Mouse (Mus musculus) bone marrow, adult 2 months (tissue): ENCODE results near the gene Grip1. TPM values are rescaled to one million over a fixed set of nuclear protein-coding genes. Genes with fewer than 3 reads are reported as not detected.
"Not testable (repeated sequence)": the region's sequence is repeated elsewhere in the genome, so short reads cannot be mapped to it uniquely, and the experiment has no call there.

Source experiments
- H3K27ac ChIP-seq: fragments of 200-500 bp; 2 replicates; pipeline ENCODE4 v1.5.1; 2012; ENCODE audit warnings: low read depth, mild to moderate bottlenecking, control low read depth, inconsistent platforms, low read length; ENCODE audit not compliant: control insufficient read depth, poor library complexity, insufficient read depth
- H3K4me1 ChIP-seq: fragments of 200-500 bp; 2 replicates; pipeline ENCODE4 v1.6.1; 2011; ENCODE audit warnings: low read length; ENCODE audit not compliant: control insufficient read depth, insufficient read depth
- H3K4me3 ChIP-seq: fragments of 200-500 bp; replicated peaks from 2 replicates; pipeline ENCODE3; 2011; ENCODE audit warnings: mild to moderate bottlenecking, low read depth, low read length, control low read depth; ENCODE audit not compliant: control insufficient read depth
- CTCF ChIP-seq: fragments of 200-500 bp; IDR thresholded peaks from 2 replicates; pipeline ENCODE4 v1.5.1; 2011; ENCODE audit warnings: low read length, control low read depth; ENCODE audit not compliant: control insufficient read depth, insufficient read depth
- POLR2A ChIP-seq: fragments of 200-500 bp; IDR thresholded peaks from 2 replicates; pipeline ENCODE4 v1.6.1; 2011; ENCODE audit warnings: low read depth, mild to moderate bottlenecking, control low read depth, low read length, borderline replicate concordance; ENCODE audit not compliant: control insufficient read depth
- WGBS: fragments of 180-500 bp; shearing (Covaris S2); methylation state at CpG from one replicate; pipeline ENCODE4 v1.1.7; 2018; 5-methylcytosine and 5-hydroxymethylcytosine counted together
- polyA plus RNA-seq: library from polyadenylated mRNA; stranded (reverse); fragments of >200 nt; gene quantifications from 2 replicates; pipeline ENCODE4 v1.2.4, GENCODE M21; 2011; ENCODE audit warnings: low replicate concordance; ENCODE audit not compliant: missing spikeins, insufficient read depth, insufficient read length

Gene Grip1
- polyA plus RNA-seq, 1 experiment, result not detected

GRCm38 (mm10) chr10:120095716-120096115, 642.1 kb downstream of the Grip1 start:
- H3K4me1 ChIP-seq, result no peaks in the 10 kb centered on the region
- TF ChIP-seq POLR2A, result no peak
- TF ChIP-seq CTCF, result no peak
- WGBS, result 94% methylated on average over 5 of the region's 5 CpGs
- no peak overlapping the region for H3K27ac ChIP-seq
- H3K4me3 ChIP-seq, result no peak overlapping the region

- H3K4me1 ChIP-seq, result no peaks in the 10 kb centered on the region
- no peak overlapping the region for H3K27ac ChIP-seq
- no peak overlapping the region for H3K4me3 ChIP-seq
- TF ChIP-seq POLR2A (no peak), CTCF (no peak)
- WGBS, result 89% methylated on average over 5 of the region's 5 CpGs
Observed at GRCm38 (mm10) chr10:120097564-120097963, 643.9 kb downstream of the Grip1 start.

GRCm38 (mm10) chr10:120100806-120101205, 647.2 kb downstream of the Grip1 start:
- WGBS, result 98% methylated on average over 1 of the region's 1 CpGs
- Histone ChIP-seq H3K4me1 (no peaks in the 10 kb centered on the region), H3K4me3 (no peak overlapping the region), H3K27ac (no peak overlapping the region)
- TF ChIP-seq CTCF (no peak), POLR2A (no peak)

- no peak for TF ChIP-seq POLR2A
- TF ChIP-seq CTCF, result no peak
Observed at GRCm38 (mm10) chr10:120111691-120112319, 658.2 kb downstream of the Grip1 start.

GRCm38 (mm10) chr10:120112507-120113396, 659.1 kb downstream of the Grip1 start, which contains the start of gene Helb:
Helb (minus strand) TSS chr10:120112987.
- WGBS, result under 1% methylated on average over 55 of the region's 55 CpGs
- Histone ChIP-seq H3K27ac (peak within 1 kb of the TSS; percentile 96), H3K4me3 (peak within 1 kb of the TSS; percentile 96), H3K4me1 (no peaks in the 10 kb centered on the region; the same call in 1 of the 2 replicates)
- no peak; the same call in 1 of the 2 replicates for TF ChIP-seq CTCF
- peak; percentile 54; the same call in 1 of the 2 replicates for TF ChIP-seq POLR2A

More at GRCm38 (mm10) chr10:120111691-120112319, 658.2 kb downstream of the Grip1 start:
- 52% methylated on average over 3 of the region's 3 CpGs for WGBS
- peak overlapping the region; percentile 96 for H3K4me3 ChIP-seq
- no peak overlapping the region for H3K27ac ChIP-seq
- H3K4me1 ChIP-seq, result no peaks in the 10 kb centered on the region; the same call in 1 of the 2 replicates

- H3K27ac ChIP-seq, H3K4me3 ChIP-seq, H3K4me1 ChIP-seq: not testable (repeated sequence)
- WGBS, result 19% methylated on average over 9 of the region's 9 CpGs
Observed at GRCm38 (mm10) chr10:120113482-120113881, 659.9 kb downstream of the Grip1 start.

GRCm38 (mm10) chr10:120113980-120114379, 660.4 kb downstream of the Grip1 start:
- WGBS, result 91% methylated on average over 6 of the region's 6 CpGs
- TF ChIP-seq CTCF, result no peak
- H3K27ac ChIP-seq, result no peak overlapping the region
- no peaks in the 10 kb centered on the region; the same call in 1 of the 2 replicates for H3K4me1 ChIP-seq
- no peak overlapping the region for H3K4me3 ChIP-seq

- H3K4me3 ChIP-seq, result no peak overlapping the region
- H3K4me1 ChIP-seq, result no peaks in the 10 kb centered on the region; the same call in 1 of the 2 replicates
- 91% methylated on average over 7 of the region's 7 CpGs for WGBS
- no peak for TF ChIP-seq CTCF
- no peak for TF ChIP-seq POLR2A
- H3K27ac ChIP-seq, result no peak overlapping the region
Observed at GRCm38 (mm10) chr10:120114493-120114892, 660.9 kb downstream of the Grip1 start.
